Mouse (Mus musculus) cerebellum, adult 2 months (tissue): ENCODE results near the gene Slit3.

Experiments used
- CTCF ChIP-seq: fragments of 200-500 bp; IDR thresholded peaks from 2 replicates; pipeline ENCODE4 v1.5.1; 2011; ENCODE audit warnings: low read depth, mild to moderate bottlenecking, control low read depth, low read length, moderate library complexity, borderline replicate concordance; ENCODE audit not compliant: insufficient read depth
- POLR2A ChIP-seq: fragments of 200-500 bp; IDR thresholded peaks from 2 replicates; pipeline ENCODE4 v1.6.1; 2011; ENCODE audit warnings: low read length, control low read depth, borderline replicate concordance; ENCODE audit not compliant: insufficient read depth

- no peak for TF ChIP-seq CTCF
- TF ChIP-seq POLR2A: no peak
Observed at GRCm38 (mm10) chr11:35305111-35305510, 184.1 kb downstream of the Slit3 start.
